Mouse (Mus musculus) lung, adult 2 months (tissue): ENCODE results near the gene Dzip1l.

Experiments
- CTCF ChIP-seq: fragments of 200-500 bp; IDR thresholded peaks from 2 replicates; pipeline ENCODE4 v1.5.1; 2011; ENCODE audit warnings: mild to moderate bottlenecking, low read length, control low read depth; ENCODE audit not compliant: insufficient read depth
- POLR2A ChIP-seq: fragments of 200-500 bp; IDR thresholded peaks from 2 replicates; pipeline ENCODE4 v1.6.1; 2011; ENCODE audit warnings: low read depth, mild to moderate bottlenecking, control low read depth, low read length, borderline replicate concordance; ENCODE audit errors: extremely low read depth

GRCm38 (mm10) chr9:99685536-99686231 is 56.4 kb downstream of the Dzip1l start:
- TF ChIP-seq POLR2A (no peak), CTCF (no peak)
